Mouse (Mus musculus): Measurements from ENCODE around the gene Atf6.

- no peak for TF ChIP-seq CTCF (IDR thresholded peaks at IDR 0.05; ENCODE audit: low read depth)
- no peak for TF ChIP-seq EP300 (IDR thresholded peaks at IDR 0.05; ENCODE audit: low read depth)
Measured at GRCm38 (mm10) chr1:170729267-170729962, 138.2 kb downstream of the Atf6 start.
